Mouse (Mus musculus): Measurements from ENCODE around the gene Trpv4. TPM values are rescaled to one million over a fixed set of nuclear protein-coding genes. Genes with fewer than 3 reads are reported as not detected.

Gene Trpv4
- polyA plus RNA-seq, 1 experiment from 2014 or later: 0.55 TPM

- Histone ChIP-seq H3K9me3 (replicated peaks; ENCODE audit: control insufficient read depth, low read length) (no peaks in the 10 kb centered on the region), H3K27me3 (replicated peaks; ENCODE audit: control insufficient read depth, insufficient read depth, low read length) (0 out of 2 replicates have a peak, but pooled peaks cover 2% of the 10 kb centered on the region), H3K36me3 (ENCODE audit: control insufficient read depth, insufficient read depth, low read length) (no peaks in the 10 kb centered on the region), H3K27ac (ENCODE audit: low read depth, low read length) (peak overlapping the region; percentile 69), H3K4me3 (ENCODE audit: low read depth, low read length) (no peak overlapping the region), H3K4me2 (ENCODE audit: low read length) (peak overlapping the region; percentile 24; the same call in 1 of the 2 replicates), H3K4me1 (ENCODE audit: control insufficient read depth, insufficient read depth, low read length) (peaks cover 45% of the 10 kb centered on the region), H3K9ac (ENCODE audit: low read length) (0 out of 2 replicates have a peak overlapping the region, but pooled peaks have one; percentile 2)
- ATAC-seq (peak; percentile 71), DNase-seq (ENCODE audit: low spot score) (peak; percentile 88)
- 2% methylated on average over 11 of the region's 11 CpGs for WGBS
Observed at GRCm38 (mm10) chr5:114604781-114605290, 53.4 kb downstream of the Trpv4 start.

- Histone ChIP-seq H3K4me1 (ENCODE audit: control insufficient read depth, insufficient read depth, low read length) (peaks cover 44% of the 10 kb centered on the region), H3K9me3 (replicated peaks; ENCODE audit: control insufficient read depth, low read length) (no peaks in the 10 kb centered on the region), H3K4me2 (ENCODE audit: low read length) (no peak overlapping the region), H3K27me3 (replicated peaks; ENCODE audit: control insufficient read depth, insufficient read depth, low read length) (0 out of 2 replicates have a peak, but pooled peaks cover 2% of the 10 kb centered on the region), H3K4me3 (ENCODE audit: low read depth, low read length) (no peak overlapping the region), H3K27ac (ENCODE audit: low read depth, low read length) (no peak overlapping the region), H3K9ac (ENCODE audit: low read length) (no peak overlapping the region), H3K36me3 (ENCODE audit: control insufficient read depth, insufficient read depth, low read length) (no peaks in the 10 kb centered on the region)
- 79% methylated on average over 5 of the region's 5 CpGs for WGBS
- DNase-seq (ENCODE audit: low spot score) (no peak), ATAC-seq (no peak)
Observed at GRCm38 (mm10) chr5:114603975-114604374, 54.2 kb downstream of the Trpv4 start.

GRCm38 (mm10) chr5:114602012-114602411, 56.2 kb downstream of the Trpv4 start:
- WGBS: 89% methylated on average over 8 of the region's 8 CpGs
- Histone ChIP-seq H3K9ac (ENCODE audit: low read length) (no peak overlapping the region), H3K4me3 (ENCODE audit: low read depth, low read length) (no peak overlapping the region), H3K27me3 (replicated peaks; ENCODE audit: control insufficient read depth, insufficient read depth, low read length) (0 out of 2 replicates have a peak, but pooled peaks cover 2% of the 10 kb centered on the region), H3K27ac (ENCODE audit: low read depth, low read length) (no peak overlapping the region), H3K36me3 (ENCODE audit: control insufficient read depth, insufficient read depth, low read length) (no peaks in the 10 kb centered on the region), H3K4me1 (ENCODE audit: control insufficient read depth, insufficient read depth, low read length) (peaks cover 26% of the 10 kb centered on the region), H3K4me2 (ENCODE audit: low read length) (no peak overlapping the region), H3K9me3 (replicated peaks; ENCODE audit: control insufficient read depth, low read length) (no peaks in the 10 kb centered on the region)
- no peak for DNase-seq (ENCODE audit: low spot score)
- no peak for ATAC-seq

GRCm38 (mm10) chr5:114597652-114598051, 60.6 kb downstream of the Trpv4 start:
- H3K9me3 ChIP-seq (replicated peaks; ENCODE audit: control insufficient read depth, low read length): no peaks in the 10 kb centered on the region
- H3K27ac ChIP-seq (ENCODE audit: low read depth, low read length): 0 out of 2 replicates have a peak overlapping the region, but pooled peaks have one; percentile 21

GRCm38 (mm10) chr5:114597222-114597621, 61.0 kb downstream of the Trpv4 start:
- no peak overlapping the region for H3K4me3 ChIP-seq (ENCODE audit: low read depth, low read length)
- H3K27me3 ChIP-seq (replicated peaks; ENCODE audit: control insufficient read depth, insufficient read depth, low read length): 0 out of 2 replicates have a peak, but pooled peaks cover 2% of the 10 kb centered on the region
- 0 out of 2 replicates have a peak, but pooled peaks cover 4% of the 10 kb centered on the region for H3K36me3 ChIP-seq (ENCODE audit: control insufficient read depth, insufficient read depth, low read length)
- H3K4me1 ChIP-seq (ENCODE audit: control insufficient read depth, insufficient read depth, low read length): peaks cover 22% of the 10 kb centered on the region
- DNase-seq (ENCODE audit: low spot score) (no peak), ATAC-seq (no peak)
- H3K4me2 ChIP-seq (ENCODE audit: low read length): no peak overlapping the region
- 0 out of 2 replicates have a peak overlapping the region, but pooled peaks have one; percentile 21 for H3K9ac ChIP-seq (ENCODE audit: low read length)
- no peaks in the 10 kb centered on the region for H3K9me3 ChIP-seq (replicated peaks; ENCODE audit: control insufficient read depth, low read length)
- 0 out of 2 replicates have a peak overlapping the region, but pooled peaks have one; percentile 21 for H3K27ac ChIP-seq (ENCODE audit: low read depth, low read length)
- 53% methylated on average over 8 of the region's 8 CpGs for WGBS

More at GRCm38 (mm10) chr5:114597652-114598051, 60.6 kb downstream of the Trpv4 start:
- WGBS: 69% methylated on average over 6 of the region's 6 CpGs
- 0 out of 2 replicates have a peak, but pooled peaks cover 4% of the 10 kb centered on the region for H3K36me3 ChIP-seq (ENCODE audit: control insufficient read depth, insufficient read depth, low read length)
- peaks cover 18% of the 10 kb centered on the region for H3K4me1 ChIP-seq (ENCODE audit: control insufficient read depth, insufficient read depth, low read length)
- no peak overlapping the region for H3K4me2 ChIP-seq (ENCODE audit: low read length)
- no peak overlapping the region for H3K9ac ChIP-seq (ENCODE audit: low read length)
- no peak overlapping the region for H3K4me3 ChIP-seq (ENCODE audit: low read depth, low read length)
- DNase-seq (ENCODE audit: low spot score): no peak
- no peak for ATAC-seq
- H3K27me3 ChIP-seq (replicated peaks; ENCODE audit: control insufficient read depth, insufficient read depth, low read length): 0 out of 2 replicates have a peak, but pooled peaks cover 2% of the 10 kb centered on the region

GRCm38 (mm10) chr5:114596604-114597003, 61.6 kb downstream of the Trpv4 start:
- Histone ChIP-seq H3K4me3 (ENCODE audit: low read depth, low read length) (no peak overlapping the region), H3K4me1 (ENCODE audit: control insufficient read depth, insufficient read depth, low read length) (peaks cover 28% of the 10 kb centered on the region), H3K9me3 (replicated peaks; ENCODE audit: control insufficient read depth, low read length) (no peaks in the 10 kb centered on the region), H3K27ac (ENCODE audit: low read depth, low read length) (peak overlapping the region; percentile 39; the same call in 1 of the 2 replicates), H3K4me2 (ENCODE audit: low read length) (no peak overlapping the region), H3K36me3 (ENCODE audit: control insufficient read depth, insufficient read depth, low read length) (0 out of 2 replicates have a peak, but pooled peaks cover 4% of the 10 kb centered on the region), H3K27me3 (replicated peaks; ENCODE audit: control insufficient read depth, insufficient read depth, low read length) (0 out of 2 replicates have a peak, but pooled peaks cover 2% of the 10 kb centered on the region), H3K9ac (ENCODE audit: low read length) (no peak overlapping the region)
- ATAC-seq: no peak
- DNase-seq (ENCODE audit: low spot score): no peak
- WGBS: 49% methylated on average over 10 of the region's 10 CpGs

- peak overlapping the region; percentile 39; the same call in 1 of the 2 replicates for H3K27ac ChIP-seq (ENCODE audit: low read depth, low read length)
- H3K36me3 ChIP-seq (ENCODE audit: control insufficient read depth, insufficient read depth, low read length): 0 out of 2 replicates have a peak, but pooled peaks cover 4% of the 10 kb centered on the region
- WGBS: 91% methylated on average over 15 of the region's 15 CpGs
- no peak for ATAC-seq
- no peak for DNase-seq (ENCODE audit: low spot score)
- H3K9ac ChIP-seq (ENCODE audit: low read length): no peak overlapping the region
- no peak overlapping the region for H3K4me3 ChIP-seq (ENCODE audit: low read depth, low read length)
- peaks cover 46% of the 10 kb centered on the region for H3K4me1 ChIP-seq (ENCODE audit: control insufficient read depth, insufficient read depth, low read length)
- H3K9me3 ChIP-seq (replicated peaks; ENCODE audit: control insufficient read depth, low read length): no peaks in the 10 kb centered on the region
- H3K4me2 ChIP-seq (ENCODE audit: low read length): no peak overlapping the region
- no peaks in the 10 kb centered on the region for H3K27me3 ChIP-seq (replicated peaks; ENCODE audit: control insufficient read depth, insufficient read depth, low read length)
Observed at GRCm38 (mm10) chr5:114594741-114595241, 63.4 kb downstream of the Trpv4 start.

GRCm38 (mm10) chr5:114593949-114594348, 64.3 kb downstream of the Trpv4 start:
- Histone ChIP-seq H3K4me2 (ENCODE audit: low read length) (no peak overlapping the region), H3K27me3 (replicated peaks; ENCODE audit: control insufficient read depth, insufficient read depth, low read length) (no peaks in the 10 kb centered on the region), H3K27ac (ENCODE audit: low read depth, low read length) (peak overlapping the region; percentile 53), H3K9ac (ENCODE audit: low read length) (no peak overlapping the region), H3K9me3 (replicated peaks; ENCODE audit: control insufficient read depth, low read length) (no peaks in the 10 kb centered on the region), H3K4me3 (ENCODE audit: low read depth, low read length) (no peak overlapping the region), H3K36me3 (ENCODE audit: control insufficient read depth, insufficient read depth, low read length) (0 out of 2 replicates have a peak, but pooled peaks cover 4% of the 10 kb centered on the region), H3K4me1 (ENCODE audit: control insufficient read depth, insufficient read depth, low read length) (peaks cover 55% of the 10 kb centered on the region)
- WGBS: 78% methylated on average over 5 of the region's 5 CpGs
- DNase-seq (ENCODE audit: low spot score): no peak
- ATAC-seq: no peak

All from forebrain, embryonic 14.5 days (tissue).